Mouse (Mus musculus) heart, postnatal 4 days (tissue): ENCODE data around the gene Sesn1. TPM values are rescaled to one million over a fixed set of nuclear protein-coding genes. Genes with fewer than 3 reads are reported as not detected.
"Not testable (repeated sequence)": the region's sequence is repeated elsewhere in the genome, so short reads cannot be mapped to it uniquely, and the experiment has no call there.

Source experiments
- DNase-seq: peaks from one replicate; pipeline ENCODE4 v3.0.0; 2021
- total RNA-seq, 2 experiments: library from RNA; stranded (reverse); gene quantifications; 2 replicates each; pipeline ENCODE4 v1.2.3; 2021

The Sesn1 gene
- 10 to 100 TPM; 29.3 to 31.2 TPM for total RNA-seq

GRCm38 (mm10) chr10:41809771-41810563, at the start of gene Sesn1, which contains the start of gene Cep57l1:
Sesn1 (plus strand) TSS chr10:41809935.
Cep57l1 (minus strand) TSS chr10:41809871.
- DNase-seq, result peak; percentile 95

- DNase-seq, result no peak
Observed at GRCm38 (mm10) chr10:41760866-41761265, 48.9 kb upstream of the Sesn1 start.

- no peak for DNase-seq
Observed at GRCm38 (mm10) chr10:41763741-41764385, 45.9 kb upstream of the Sesn1 start.

GRCm38 (mm10) chr10:41765586-41765985, 44.1 kb upstream of the Sesn1 start:
- no peak for DNase-seq

- DNase-seq, result no peak
Observed at GRCm38 (mm10) chr10:41766280-41766679, 43.5 kb upstream of the Sesn1 start.

GRCm38 (mm10) chr10:41767254-41767653, 42.5 kb upstream of the Sesn1 start:
- DNase-seq, result no peak

GRCm38 (mm10) chr10:41792375-41792774, 17.4 kb upstream of the Sesn1 start:
- no peak for DNase-seq

- no peak for DNase-seq
Observed at GRCm38 (mm10) chr10:41797253-41797652, 12.5 kb upstream of the Sesn1 start.

- no peak for DNase-seq
Observed at GRCm38 (mm10) chr10:41803467-41803866, 6.3 kb upstream of the Sesn1 start.

GRCm38 (mm10) chr10:41804711-41805110, 5.0 kb upstream of the Sesn1 start:
- DNase-seq, result no peak

GRCm38 (mm10) chr10:41805729-41806355, 3.9 kb upstream of the Sesn1 start:
- DNase-seq, result no peak

- DNase-seq, result peak; percentile 83
Observed at GRCm38 (mm10) chr10:41809080-41809770, 510 bp upstream of the Sesn1 start.

GRCm38 (mm10) chr10:41810564-41811455, 1.1 kb downstream of the Sesn1 start:
- no peak for DNase-seq

GRCm38 (mm10) chr10:41812566-41812965, 2.8 kb downstream of the Sesn1 start:
- DNase-seq, result no peak

GRCm38 (mm10) chr10:41814305-41814853, 4.6 kb downstream of the Sesn1 start:
- DNase-seq, result no peak

GRCm38 (mm10) chr10:41816516-41816915, 6.8 kb downstream of the Sesn1 start:
- no peak for DNase-seq

GRCm38 (mm10) chr10:41818036-41818732, 8.4 kb downstream of the Sesn1 start:
- no peak for DNase-seq

- DNase-seq, result not testable (repeated sequence)
Observed at GRCm38 (mm10) chr10:41818733-41819070, 9.0 kb downstream of the Sesn1 start.

- no peak for DNase-seq
Observed at GRCm38 (mm10) chr10:41819307-41819706, 9.6 kb downstream of the Sesn1 start.

- DNase-seq, result no peak
Observed at GRCm38 (mm10) chr10:41820401-41820800, 10.7 kb downstream of the Sesn1 start.

GRCm38 (mm10) chr10:41821171-41821570, 11.4 kb downstream of the Sesn1 start:
- DNase-seq, result no peak
